Mouse (Mus musculus) heart, postnatal 0 days (tissue): ENCODE measurements around the gene Arid1b. TPM values are rescaled to one million over a fixed set of nuclear protein-coding genes. Genes with fewer than 3 reads are reported as not detected.

Experiments used
- ATAC-seq: fragments of 200-750 bp; cut with Nextera tagmentation; 2 replicates; pipeline ENCODE4 v1.8.0; 2017; ENCODE audit warnings: low read depth, moderate number of reproducible peaks, moderate library complexity; ENCODE audit not compliant: insufficient read depth
- DNase-seq: peaks from one replicate; pipeline ENCODE4 v3.0.0-alpha.2; 2016; ENCODE audit warnings: low spot score
- H3K27ac ChIP-seq: fragments of 300-500 bp; sonication (generic); 2 replicates; pipeline ENCODE4 v1.5.1; 2014; ENCODE audit warnings: low read depth, mild to moderate bottlenecking
- H3K27me3 ChIP-seq: fragments of 300-500 bp; sonication (generic); 2 replicates; pipeline ENCODE4 v1.6.1; 2014; ENCODE audit warnings: low read length, mixed read lengths; ENCODE audit not compliant: control insufficient read depth, insufficient read depth
- H3K36me3 ChIP-seq: fragments of 300-500 bp; sonication (generic); replicated peaks from 2 replicates; pipeline ENCODE4 v1.6.1; 2014; ENCODE audit warnings: low read length, mixed read lengths; ENCODE audit not compliant: control insufficient read depth, insufficient read depth
- H3K4me1 ChIP-seq: fragments of 300-500 bp; sonication (generic); 2 replicates; pipeline ENCODE4 v1.6.1; 2014; ENCODE audit warnings: antibody characterized with exemption; ENCODE audit not compliant: control insufficient read depth, insufficient read depth
- H3K4me2 ChIP-seq: fragments of 300-500 bp; sonication (generic); 2 replicates; pipeline ENCODE4 v1.6.1; 2014; ENCODE audit warnings: low read depth, mild to moderate bottlenecking, low read length, moderate library complexity
- H3K4me3 ChIP-seq: fragments of 300-500 bp; sonication (generic); 2 replicates; pipeline ENCODE4 v1.5.1; 2014; ENCODE audit warnings: low read depth, low read length
- H3K9ac ChIP-seq: fragments of 300-500 bp; sonication (generic); replicated peaks from 2 replicates; pipeline ENCODE4 v1.6.1; 2014; ENCODE audit warnings: low read depth, low read length, mixed read lengths
- H3K9me3 ChIP-seq: fragments of 300-500 bp; sonication (generic); replicated peaks from 2 replicates; pipeline ENCODE4 v1.6.1; 2016; ENCODE audit warnings: low read length; ENCODE audit not compliant: control insufficient read depth
- CTCF ChIP-seq: IDR thresholded peaks from 2 replicates; pipeline ENCODE4 v1.5.1; 2016; ENCODE audit warnings: antibody characterized with exemption, control low read depth, low read depth
- EP300 ChIP-seq: IDR thresholded peaks from 2 replicates; pipeline ENCODE4 v1.6.1; 2016; ENCODE audit warnings: antibody characterized with exemption, low read depth
- WGBS: fragments of 180-500 bp; shearing (Covaris S2); extraction: QIAGEN DNeasy Blood & Tissue Kit; methylation state at CpG from one replicate; pipeline ENCODE4 v1.1.7; 2014; 5-methylcytosine and 5-hydroxymethylcytosine counted together
- polyA plus RNA-seq: library from polyadenylated mRNA; unstranded; fragments of >200 nt; fragmentation: Nextera tagmentation; extraction: Ambion mirVana; gene quantifications from 2 replicates; pipeline ENCODE4 v1.2.1, GENCODE M21; 2015
- total RNA-seq: library from RNA; depleted of rRNA; stranded (reverse); fragments of >200 nt; gene quantifications from 2 replicates; pipeline ENCODE4 v1.2.3, GENCODE M21; 2014; ENCODE audit warnings: low replicate concordance

The Arid1b gene
- total and polyA plus RNA-seq, 2 experiments from 2014 or later: 4.4 to 27.3 TPM

DNA sequence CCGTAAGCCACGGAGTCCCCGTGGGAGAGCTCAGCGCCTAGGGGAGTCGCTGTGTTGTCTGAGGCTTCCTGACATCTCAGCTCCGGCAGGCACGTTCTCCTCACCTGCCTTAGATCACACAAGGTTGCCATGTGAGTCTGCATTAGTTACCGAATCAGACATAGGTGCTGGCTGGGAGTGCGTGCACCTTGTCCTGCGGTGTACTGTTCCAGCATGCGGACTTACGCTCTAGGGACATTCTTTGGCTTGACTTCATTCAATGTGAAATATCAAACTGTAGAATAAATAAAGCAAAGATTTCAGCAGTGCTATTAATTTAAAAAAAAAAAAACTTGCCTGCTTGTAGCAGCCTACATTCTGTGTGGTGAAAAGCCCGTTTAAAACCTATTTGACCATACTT lies 101.6 kb downstream of the Arid1b start:
- no peak for DNase-seq
- H3K9me3 ChIP-seq: no peaks in the 10 kb centered on the region
- no peak overlapping the region for H3K9ac ChIP-seq
- H3K27ac ChIP-seq: no peak overlapping the region
- peaks cover 27% of the 10 kb centered on the region for H3K4me1 ChIP-seq
- ATAC-seq: no peak
- 84% methylated on average over 13 of the region's 13 CpGs for WGBS
- H3K36me3 ChIP-seq: no peaks in the 10 kb centered on the region
- H3K4me3 ChIP-seq: no peak overlapping the region
- TF ChIP-seq CTCF: no peak
- no peak for TF ChIP-seq EP300
- no peaks in the 10 kb centered on the region for H3K27me3 ChIP-seq
- no peak overlapping the region for H3K4me2 ChIP-seq

DNA sequence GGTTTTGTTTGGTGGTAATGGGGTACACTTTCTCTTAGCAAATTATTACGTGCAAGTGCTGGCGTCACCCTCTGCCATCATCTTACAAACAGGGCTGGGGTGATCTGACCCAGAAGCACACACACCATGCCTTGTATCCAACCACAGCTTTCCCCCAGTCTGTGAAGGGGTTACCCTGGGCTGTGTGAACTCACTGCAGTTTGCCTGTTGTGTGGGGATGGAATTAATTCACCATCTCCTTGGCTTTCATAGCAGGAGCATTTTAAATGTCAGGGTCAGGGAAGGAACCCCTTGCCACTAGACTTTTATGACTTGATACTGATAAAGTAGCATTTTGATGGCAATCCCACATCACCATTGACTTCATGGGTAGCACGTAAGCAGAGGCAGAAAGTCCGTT lies 102.9 kb downstream of the Arid1b start:
- no peak for DNase-seq
- ATAC-seq: no peak
- no peak for TF ChIP-seq EP300
- no peak for TF ChIP-seq CTCF
- Histone ChIP-seq H3K27me3 (no peaks in the 10 kb centered on the region), H3K9ac (no peak overlapping the region), H3K4me1 (peaks cover 26% of the 10 kb centered on the region), H3K27ac (no peak overlapping the region), H3K36me3 (no peaks in the 10 kb centered on the region), H3K4me2 (no peak overlapping the region), H3K4me3 (no peak overlapping the region), H3K9me3 (no peaks in the 10 kb centered on the region)
- WGBS: 95% methylated on average over 4 of the region's 4 CpGs

DNA sequence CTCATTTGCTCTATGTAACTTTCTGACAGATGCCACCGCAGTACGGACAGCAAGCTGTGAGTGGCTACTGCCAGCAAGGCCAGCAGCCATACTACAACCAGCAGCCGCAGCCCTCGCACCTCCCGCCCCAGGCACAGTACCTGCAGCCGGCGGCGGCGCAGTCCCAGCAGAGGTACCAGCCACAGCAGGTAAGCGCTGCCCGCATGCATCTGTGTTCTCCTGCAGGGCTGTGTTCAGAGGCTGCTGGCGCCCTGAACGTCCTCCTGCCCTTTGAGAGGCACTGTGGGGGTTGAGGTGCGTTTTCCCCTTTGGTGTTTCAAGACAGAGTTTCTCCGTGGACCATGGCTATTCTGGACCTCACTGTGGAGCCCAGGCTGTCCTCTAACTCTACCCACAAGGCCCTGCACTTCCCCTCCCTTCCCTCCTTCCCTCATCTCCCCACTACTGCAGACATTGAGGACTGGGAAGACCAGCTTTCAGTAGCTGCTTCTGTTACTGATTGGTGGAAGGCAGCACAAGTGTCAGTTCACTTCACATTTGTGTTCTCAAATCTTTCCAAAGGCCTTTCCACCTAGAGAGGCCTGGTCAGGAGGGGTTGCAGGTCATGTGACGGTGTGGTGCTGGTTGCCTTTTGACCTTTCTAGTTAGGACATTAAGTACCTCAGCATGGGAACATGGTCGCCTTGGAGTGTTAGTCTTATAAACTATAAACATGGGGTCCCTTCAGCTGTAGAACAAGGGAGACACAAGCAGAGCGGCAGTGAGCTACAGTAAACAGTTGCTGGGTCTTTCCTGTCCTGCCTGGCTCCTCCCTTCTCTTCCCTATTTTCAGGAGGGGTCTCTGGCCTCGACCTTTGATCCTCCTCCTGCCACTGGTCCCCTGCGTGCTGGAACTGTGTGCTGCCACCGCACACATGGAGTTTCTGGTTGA lies 103.7 kb downstream of the Arid1b start:
- no peaks in the 10 kb centered on the region for H3K36me3 ChIP-seq
- DNase-seq (no peak), ATAC-seq (no peak)
- H3K4me2 ChIP-seq: no peak overlapping the region
- no peaks in the 10 kb centered on the region for H3K9me3 ChIP-seq
- no peak overlapping the region for H3K9ac ChIP-seq
- peaks cover 29% of the 10 kb centered on the region for H3K4me1 ChIP-seq
- TF ChIP-seq CTCF (no peak), EP300 (no peak)
- H3K27ac ChIP-seq: no peak overlapping the region; the same call in 1 of the 2 replicates
- H3K27me3 ChIP-seq: no peaks in the 10 kb centered on the region
- WGBS: 77% methylated on average over 21 of the region's 21 CpGs
- H3K4me3 ChIP-seq: no peak overlapping the region

DNA sequence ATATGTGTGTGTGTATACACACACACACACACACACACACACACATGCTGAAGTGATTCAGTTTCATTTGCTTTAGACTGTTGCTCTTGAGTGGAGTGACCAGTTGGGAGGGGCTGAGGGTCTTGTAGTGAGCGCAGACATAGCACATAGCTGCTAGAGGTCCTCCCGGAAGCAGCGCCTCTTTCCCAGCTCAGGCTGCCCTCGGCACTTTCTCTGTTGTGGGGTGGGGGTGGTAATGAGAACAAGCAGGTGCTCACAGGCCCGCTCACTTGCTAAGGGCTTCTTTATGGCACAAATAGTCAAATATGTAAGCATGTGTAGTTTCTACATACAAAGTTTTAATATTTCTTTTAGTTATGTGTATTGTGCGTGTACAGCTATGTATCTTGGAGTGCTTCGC lies 104.6 kb downstream of the Arid1b start:
- Histone ChIP-seq H3K4me3 (no peak overlapping the region), H3K36me3 (no peaks in the 10 kb centered on the region), H3K4me2 (peak overlapping the region; percentile 28; the same call in 1 of the 2 replicates), H3K27me3 (no peaks in the 10 kb centered on the region), H3K9me3 (no peaks in the 10 kb centered on the region), H3K4me1 (peaks cover 29% of the 10 kb centered on the region), H3K27ac (peak overlapping the region; percentile 30; the same call in 1 of the 2 replicates), H3K9ac (no peak overlapping the region)
- ATAC-seq (0 out of 2 replicates have a peak, but pooled peaks have one; percentile 14), DNase-seq (no peak)
- 46% methylated on average over 7 of the region's 7 CpGs for WGBS
- TF ChIP-seq CTCF (no peak), EP300 (no peak)

DNA sequence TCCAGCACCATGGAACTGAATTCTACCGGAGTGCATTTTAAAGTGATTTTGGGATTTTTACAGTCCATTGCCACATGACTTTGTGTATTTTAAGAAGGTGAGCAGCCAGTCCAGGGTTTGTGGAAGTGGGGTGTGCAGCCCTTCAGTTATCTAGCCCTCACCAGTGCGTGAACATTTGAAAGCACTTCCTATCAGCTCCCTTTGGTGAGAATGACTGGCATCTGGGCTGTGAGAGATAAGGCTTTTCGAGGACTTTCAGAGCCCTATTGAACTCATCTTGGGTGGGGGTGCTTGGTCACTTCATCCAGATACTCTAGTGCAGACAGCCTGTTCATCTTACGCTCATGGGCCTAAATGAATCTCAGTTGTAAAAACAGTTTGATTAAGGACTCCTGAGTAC lies 105.1 kb downstream of the Arid1b start:
- H3K4me3 ChIP-seq: no peak overlapping the region

More for the DNA sequence above, 105.1 kb downstream of the Arid1b start:
- Histone ChIP-seq H3K9me3 (no peaks in the 10 kb centered on the region), H3K4me1 (peaks cover 29% of the 10 kb centered on the region), H3K4me2 (peak overlapping the region; percentile 28; the same call in 1 of the 2 replicates), H3K27ac (peak overlapping the region; percentile 30; the same call in 1 of the 2 replicates), H3K27me3 (no peaks in the 10 kb centered on the region), H3K9ac (no peak overlapping the region), H3K36me3 (no peaks in the 10 kb centered on the region)
- DNase-seq (no peak), ATAC-seq (peak; percentile 57)
- 19% methylated on average over 4 of the region's 4 CpGs for WGBS
- TF ChIP-seq CTCF (no peak), EP300 (no peak)
